Mouse (Mus musculus) E14TG2a.4 (cell line): Measurements from ENCODE around the gene Lrr1.

ENCODE experiments used
- CTCF ChIP-seq: conservative IDR thresholded peaks from 2 replicates; pipeline ENCODE4 v1.5.1; 2014; ENCODE audit warnings: low read length
- NANOG ChIP-seq: IDR thresholded peaks from 2 replicates; pipeline ENCODE4 v1.6.1; 2014; ENCODE audit warnings: borderline replicate concordance, low read length, mixed read lengths
- POU5F1 ChIP-seq: IDR thresholded peaks from 2 replicates; pipeline ENCODE4 v1.6.1; 2014; ENCODE audit warnings: low read length, borderline replicate concordance

- 0 out of 2 replicates have a peak, but pooled peaks have one; percentile 5 for TF ChIP-seq CTCF
- TF ChIP-seq NANOG: no peak
- TF ChIP-seq POU5F1: no peak
Measured at GRCm38 (mm10) chr12:69211057-69211456, 42.4 kb downstream of the Lrr1 start.
